Mouse (Mus musculus) megakaryocyte, embryonic 14.5 days (primary cell): ENCODE data around the gene Rnf217.

ENCODE experiments used
- FLI1 ChIP-seq: IDR thresholded peaks from 2 replicates; pipeline ENCODE4 v1.6.1; 2012; ENCODE audit warnings: low read length, inconsistent platforms, mixed read lengths
- GATA1 ChIP-seq: IDR thresholded peaks from 3 replicates; pipeline ENCODE4 v1.6.1; 2012; ENCODE audit warnings: mixed read lengths, low read length, inconsistent platforms, borderline replicate concordance

- TF ChIP-seq GATA1: no peak
- no peak for TF ChIP-seq FLI1
Measured at GRCm38 (mm10) chr10:31503542-31504133, 105.3 kb downstream of the Rnf217 start.
